Mouse (Mus musculus) neutrophil, adult 5-6 weeks (primary cell): ENCODE data around the gene Pfkm. TPM values are rescaled to one million over a fixed set of nuclear protein-coding genes. Genes with fewer than 3 reads are reported as not detected.

ENCODE experiments used
- ATAC-seq: fragments of 151-379, 151-347 bp; 2 replicates; pipeline ENCODE4 v1.8.0; 2017; ENCODE audit warnings: mild to moderate bottlenecking, moderate TSS enrichment; ENCODE audit not compliant: insufficient number of reproducible peaks, poor library complexity, low FRiP score, severe bottlenecking; ENCODE audit errors: extremely low read depth
- total RNA-seq: library from RNA; stranded (forward); fragments of 200-1000 nt; gene quantifications from 2 replicates; pipeline ENCODE4 v1.2.3, GENCODE M21; 2017

Pfkm gene
- total RNA-seq, 1 experiment from 2014 or later: 2.6 TPM

DNA sequence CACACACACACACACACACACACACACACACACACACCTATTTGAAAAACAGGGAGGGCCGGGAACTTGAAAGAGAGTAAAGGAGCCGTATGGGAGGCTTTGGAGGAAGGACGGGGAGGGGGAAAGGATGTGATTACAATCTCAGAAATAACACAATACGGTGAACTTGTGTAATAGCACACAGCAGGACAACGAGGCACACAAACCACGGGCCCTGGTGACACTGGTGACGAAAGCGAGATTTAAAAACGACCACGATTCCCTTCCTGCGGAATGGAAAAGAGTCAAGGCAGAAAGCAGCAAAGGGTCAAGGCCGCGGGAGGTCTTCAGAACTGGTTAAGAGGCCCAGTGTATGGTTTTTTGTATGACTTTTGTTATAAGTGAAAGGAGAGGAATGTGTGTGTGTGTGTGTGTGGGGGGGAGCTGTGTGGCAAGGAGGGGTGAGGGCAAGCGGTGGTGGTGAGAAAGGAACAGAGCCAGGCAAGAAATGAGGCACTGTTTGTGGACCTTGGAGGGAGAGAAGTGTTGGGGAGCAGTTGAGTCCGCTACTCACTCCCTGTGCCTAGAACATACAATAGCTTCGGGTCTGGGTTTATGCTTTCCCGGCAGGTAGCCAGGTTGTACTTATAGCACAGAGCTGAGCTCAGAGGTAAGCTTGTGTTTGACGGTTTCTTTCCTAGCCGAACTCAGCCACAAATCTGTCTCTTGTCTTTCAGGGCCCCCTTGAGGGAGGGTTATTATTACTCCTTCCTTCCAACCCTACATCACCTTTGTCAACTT, 68.8 kb downstream of the Pfkm start:
- no peak for ATAC-seq

GRCm38 (mm10) chr15:98162561-98162960, 70.2 kb downstream of the Pfkm start:
- no peak for ATAC-seq

GRCm38 (mm10) chr15:98165525-98165924, 73.1 kb downstream of the Pfkm start, which contains the start of gene Asb8:
Gene Asb8, minus strand, starts transcription at chr15:98165625.
- no peak for ATAC-seq

- ATAC-seq: no peak
Measured at GRCm38 (mm10) chr15:98166963-98167644, 74.7 kb downstream of the Pfkm start, which contains the start of gene Ccdc184. Gene Ccdc184, plus strand, starts transcription at chr15:98167158.

DNA sequence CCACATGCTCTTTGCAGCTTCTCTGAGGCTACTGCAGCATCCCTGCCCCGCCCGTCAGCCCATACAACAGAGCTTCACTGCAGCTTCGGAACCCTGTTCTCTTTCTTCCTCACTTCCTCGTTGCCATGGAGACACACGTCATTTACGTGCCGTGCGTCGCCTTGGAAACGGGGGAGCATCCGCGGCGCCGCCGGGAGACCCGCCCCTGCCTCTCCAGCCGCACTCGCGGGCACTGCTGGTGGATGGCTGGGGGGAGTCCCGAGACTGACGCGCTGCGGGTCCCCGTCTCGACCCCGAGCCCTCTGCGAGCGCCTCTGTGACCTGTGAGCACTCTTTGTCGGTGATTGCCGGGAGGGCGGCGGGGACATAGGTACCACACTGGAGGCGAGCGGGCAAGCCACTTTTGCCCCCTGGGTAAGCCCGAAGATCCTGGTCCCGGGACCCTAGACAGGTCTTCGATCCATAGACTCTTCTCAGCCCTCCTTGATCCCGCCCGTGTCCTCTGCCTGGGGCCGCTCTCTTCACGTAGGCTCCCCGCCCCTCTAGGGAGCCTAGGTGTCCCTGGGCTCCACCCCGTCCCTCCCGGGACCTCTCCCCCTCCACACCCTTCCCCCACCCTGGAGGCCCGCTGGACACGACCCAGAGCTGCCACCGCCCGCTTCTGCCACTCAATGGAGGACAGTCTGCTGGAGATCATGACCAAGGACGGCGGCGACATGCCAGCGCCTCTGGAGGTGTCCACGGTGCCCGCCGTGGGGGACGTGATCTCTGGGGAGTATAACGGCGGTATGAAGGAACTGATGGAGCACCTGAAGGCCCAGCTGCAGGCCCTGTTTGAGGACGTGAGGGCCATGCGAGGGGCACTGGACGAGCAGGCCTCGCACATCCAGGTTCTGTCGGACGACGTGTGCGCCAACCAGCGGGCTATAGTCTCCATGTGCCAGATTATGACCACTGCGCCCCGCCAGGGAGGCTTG, 75.5 kb downstream of the Pfkm start:
- ATAC-seq: peak; percentile 61; the same call in 1 of the 2 replicates

DNA sequence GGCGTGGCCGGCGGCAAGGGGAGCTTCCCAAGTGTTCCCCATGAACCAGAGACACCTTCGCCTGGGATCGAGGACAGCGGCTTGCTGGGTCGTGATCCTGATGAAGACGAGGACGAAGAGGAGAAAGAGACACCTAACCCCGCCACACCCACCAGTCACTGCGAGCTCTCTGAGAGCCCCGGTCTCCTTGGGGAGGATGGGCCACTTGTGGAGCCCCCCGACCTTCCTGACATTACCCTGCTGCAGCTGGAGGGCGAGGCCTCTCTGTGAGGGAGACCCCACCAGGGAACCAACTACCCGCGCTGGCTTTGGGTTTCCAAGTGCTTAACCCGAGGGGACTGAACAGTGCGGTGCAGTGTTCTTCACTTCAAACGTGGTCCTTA, 76.2 kb downstream of the Pfkm start:
- no peak for ATAC-seq

DNA sequence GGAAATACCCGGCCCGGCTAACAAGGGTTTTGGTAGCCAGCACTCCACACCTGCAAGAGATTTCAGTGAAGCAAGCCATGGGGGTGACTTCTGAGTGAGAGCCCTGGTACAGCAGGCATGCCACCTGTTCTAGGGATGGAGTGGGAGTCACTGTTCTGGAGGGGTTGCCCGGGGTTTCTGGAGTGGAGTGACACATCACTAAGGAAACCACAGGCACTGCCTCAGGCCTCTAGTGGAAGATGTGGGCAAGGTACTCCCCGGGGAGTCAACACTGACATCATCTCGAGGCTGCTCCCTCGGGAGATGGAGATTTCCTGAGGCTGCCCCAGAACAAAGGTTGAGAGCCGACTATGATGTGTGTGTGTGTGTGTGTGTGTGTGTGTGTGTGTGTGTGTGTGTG, 78.0 kb downstream of the Pfkm start:
- ATAC-seq: no peak

DNA sequence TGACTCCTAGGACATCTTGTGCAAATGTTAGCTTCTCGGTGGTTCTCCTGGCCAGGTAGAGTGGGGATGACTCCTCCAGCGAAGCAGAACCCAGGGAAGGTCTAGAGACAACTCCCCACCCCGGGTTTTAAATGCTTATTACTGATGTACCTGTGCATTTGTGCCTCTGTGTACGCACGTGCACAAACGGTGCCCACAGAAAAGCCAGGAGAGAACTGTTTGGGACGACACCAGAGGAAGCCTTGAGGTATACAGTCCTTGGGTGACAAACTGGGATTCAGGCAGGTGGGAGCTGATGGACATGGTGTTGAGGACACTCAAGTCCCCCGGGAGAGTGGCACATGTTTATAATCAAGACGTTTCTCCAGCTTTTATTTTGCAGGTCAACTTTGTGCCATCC, 78.5 kb downstream of the Pfkm start:
- ATAC-seq: no peak

DNA sequence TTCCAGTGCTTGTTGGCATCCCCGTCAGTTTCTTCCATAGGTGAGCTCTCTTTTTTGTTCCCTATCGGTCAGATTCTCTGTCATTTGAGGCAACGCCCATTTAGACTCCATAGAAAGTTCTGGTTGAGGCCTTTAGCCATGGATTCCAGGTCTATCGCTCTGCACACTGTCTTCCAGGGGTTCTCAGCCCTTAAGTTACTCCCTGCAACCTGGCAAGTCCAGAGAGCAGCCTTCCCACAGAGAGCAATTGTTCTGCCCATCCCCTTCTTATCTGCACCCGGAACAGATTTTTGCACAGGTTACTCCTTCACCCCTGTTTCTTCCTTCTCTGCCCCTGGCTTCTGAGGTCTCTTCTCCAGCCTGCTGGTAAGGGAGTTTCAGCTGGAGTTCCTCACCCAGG, 79.7 kb downstream of the Pfkm start:
- no peak for ATAC-seq

DNA sequence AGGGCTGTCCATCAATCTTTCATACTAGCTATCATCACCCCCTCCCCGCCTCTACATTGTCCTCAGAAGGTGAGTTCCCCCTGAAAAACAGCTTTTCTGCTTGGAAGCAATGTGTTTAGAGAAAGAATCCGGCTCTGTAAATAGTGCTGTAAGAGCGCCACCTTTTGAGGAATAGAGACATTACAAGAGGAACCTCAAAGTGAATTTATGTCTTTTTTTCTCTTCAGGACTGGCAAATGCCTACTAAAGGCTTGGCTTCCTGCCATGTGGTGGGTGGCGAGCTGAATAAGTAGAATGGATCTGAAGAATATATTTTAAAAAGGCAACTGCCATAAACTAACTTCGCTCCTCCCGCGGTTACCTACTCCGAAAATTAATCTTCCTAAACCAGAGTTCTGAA, 81.4 kb downstream of the Pfkm start:
- no peak for ATAC-seq

GRCm38 (mm10) chr15:98177320-98177719, 84.9 kb downstream of the Pfkm start:
- no peak for ATAC-seq

DNA sequence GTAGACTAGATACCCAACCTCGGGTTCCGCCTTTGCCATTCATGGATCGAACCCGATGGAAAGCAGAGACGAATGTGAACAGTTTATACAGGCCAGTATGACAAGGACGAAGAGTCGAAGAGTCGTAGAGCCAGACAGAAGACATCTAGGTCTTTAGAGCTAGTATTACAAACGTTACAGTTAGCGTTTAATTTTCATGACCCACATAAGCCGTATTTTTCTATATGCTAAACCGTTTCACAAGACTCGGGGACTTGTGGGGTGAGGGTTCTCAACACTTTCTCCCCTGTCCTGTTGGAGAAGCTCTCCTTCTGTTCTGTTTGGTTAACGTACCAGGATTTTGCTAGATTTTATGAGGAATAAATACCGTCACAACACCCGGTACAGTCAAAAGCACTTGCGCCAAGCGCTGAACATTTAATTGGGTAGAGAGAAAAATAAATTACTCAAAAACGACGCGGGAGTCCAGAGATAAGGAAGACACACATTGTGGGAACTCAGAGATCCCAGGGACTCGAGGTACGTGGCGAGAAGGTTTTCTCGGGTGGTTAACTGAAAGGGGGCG, 88.3 kb downstream of the Pfkm start:
- no peak for ATAC-seq

DNA sequence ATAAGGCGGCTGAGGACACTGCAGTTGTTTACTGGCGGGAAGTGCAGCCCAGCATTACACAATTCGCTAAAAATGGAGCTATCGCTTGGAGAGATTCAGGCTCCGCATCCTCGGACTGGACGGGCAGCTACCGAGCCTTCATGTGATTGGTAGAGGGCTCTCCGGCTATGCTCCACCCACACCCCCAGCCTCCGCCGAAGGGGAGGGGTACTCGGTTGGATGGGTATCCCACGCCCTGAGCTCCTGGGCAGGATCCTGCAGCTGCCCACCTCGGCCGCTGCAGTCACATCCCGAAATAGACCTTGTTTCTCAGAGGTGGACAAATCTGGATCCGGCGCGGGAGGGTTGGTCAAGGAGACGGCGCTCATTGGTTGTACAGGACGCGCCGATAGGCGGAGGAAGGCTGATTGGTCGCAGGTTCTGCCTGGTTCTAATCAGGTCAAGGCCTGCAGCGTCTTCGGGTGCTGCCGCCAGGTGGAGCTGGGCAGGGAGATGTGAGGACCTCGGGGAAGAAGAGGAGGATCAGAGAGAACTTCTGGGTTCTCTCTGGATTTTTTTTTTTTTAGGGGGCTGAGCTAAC, 88.8 kb downstream of the Pfkm start:
- peak; percentile 89 for ATAC-seq

Other genes starting within 250 kb of the Pfkm start
- gene Hdac7, start 248.1 kb upstream of the Pfkm start, total RNA-seq: 31.8 and 34.7 TPM in 2 replicates
- 0.23 TPM in 1 of 2 replicates, not detected in the other for gene Vdr, start 182.0 kb upstream of the Pfkm start, total RNA-seq
- gene Tmem106c, start 128.4 kb upstream of the Pfkm start, total RNA-seq: 11.8 and 12.2 TPM in 2 replicates
- gene Col2a1, start 87.9 kb upstream of the Pfkm start, total RNA-seq: not detected in 2 replicates
- 57.2 and 67.4 TPM in 2 replicates for gene Senp1, start 1.2 kb downstream of the Pfkm start, total RNA-seq
- gene Asb8, start 73.0 kb downstream of the Pfkm start, total RNA-seq: 18.9 and 21.8 TPM in 2 replicates
- gene Ccdc184, start 74.6 kb downstream of the Pfkm start, total RNA-seq: not detected in 2 replicates
- not detected in 2 replicates for gene Olfr288, start 103.0 kb downstream of the Pfkm start, total RNA-seq
- gene Gm44579, start 128.4 kb downstream of the Pfkm start, total RNA-seq: not detected in 2 replicates
- gene Olfr287, start 128.5 kb downstream of the Pfkm start, total RNA-seq: not detected in 2 replicates
- gene Olfr286, start 141.9 kb downstream of the Pfkm start, total RNA-seq: not detected in 2 replicates
- gene H1fnt, start 164.7 kb downstream of the Pfkm start, total RNA-seq: not detected in 2 replicates
- gene Zfp641, start 203.6 kb downstream of the Pfkm start, total RNA-seq: 0.12 TPM in 1 of 2 replicates, not detected in the other
- not detected in 2 replicates for gene Olfr285, start 224.8 kb downstream of the Pfkm start, total RNA-seq
- gene Olfr284, start 248.4 kb downstream of the Pfkm start, total RNA-seq: not detected in 2 replicates